Mouse (Mus musculus) heart, postnatal 25 days (tissue): ENCODE results near the gene Ccdc175. TPM values are rescaled to one million over a fixed set of nuclear protein-coding genes. Genes with fewer than 3 reads are reported as not detected.
A peak's percentile ranks its signal among the peaks of the same experiment; 100 is the strongest.

ENCODE experiments used
- DNase-seq: peaks from one replicate; pipeline ENCODE4 v3.0.0; 2022; ENCODE audit warnings: low spot score
- intact Hi-C: fragments of 180-260 bp; cut with DNase I; formaldehyde crosslinking; loops from one replicate; pipeline ENCODE4 v1.15.1; 2025
- total RNA-seq, 2 experiments: library from RNA; stranded (reverse); gene quantifications; 2 replicates each; pipeline ENCODE4 v1.2.3; 2021

Gene Ccdc175
- total RNA-seq, 2 experiments from 2014 or later = not detected

DNA sequence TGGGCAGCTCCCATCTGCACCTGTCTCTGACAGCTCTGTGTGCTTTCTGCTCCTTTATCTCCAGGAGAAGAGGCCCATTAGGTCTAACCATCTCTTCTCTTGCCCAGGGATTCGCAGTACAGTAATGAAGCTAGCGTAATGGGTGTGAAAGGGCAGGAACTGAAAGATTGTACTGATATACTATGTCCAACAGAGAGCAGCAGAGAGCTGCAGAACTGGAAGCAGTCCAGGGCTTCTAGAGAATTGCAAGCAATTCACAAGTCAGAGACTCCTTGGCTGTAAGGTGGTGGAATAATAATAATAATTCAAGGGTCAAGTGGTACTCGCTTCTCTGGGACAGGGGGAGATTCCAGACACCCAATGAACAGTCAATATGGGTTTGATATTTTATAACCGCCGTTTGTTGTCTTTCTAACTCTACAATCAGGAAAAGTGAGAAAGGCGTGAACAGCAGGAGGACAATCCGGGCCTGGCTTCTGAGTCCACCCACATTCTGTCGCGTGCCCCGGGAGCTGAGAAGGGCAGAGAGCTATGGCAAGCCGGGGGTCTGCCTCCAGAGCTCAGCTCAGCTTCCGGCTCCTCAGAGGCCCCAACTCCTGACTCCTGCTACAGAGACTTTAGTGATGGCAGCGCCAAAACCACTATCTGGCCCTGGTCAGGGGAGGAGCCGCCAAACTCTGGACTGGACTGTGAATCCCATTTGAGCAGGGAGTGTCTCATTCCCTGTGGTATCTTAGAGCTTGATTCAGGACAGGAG, 80.1 kb downstream of the Ccdc175 start:
- intact Hi-C loops = loop anchor here (2.0 to 5.0 kb wide), 2 partner anchors 138 to 322 kb away; no protein-coding TSS in a partner anchor
- DNase-seq = peak; percentile 37

DNA sequence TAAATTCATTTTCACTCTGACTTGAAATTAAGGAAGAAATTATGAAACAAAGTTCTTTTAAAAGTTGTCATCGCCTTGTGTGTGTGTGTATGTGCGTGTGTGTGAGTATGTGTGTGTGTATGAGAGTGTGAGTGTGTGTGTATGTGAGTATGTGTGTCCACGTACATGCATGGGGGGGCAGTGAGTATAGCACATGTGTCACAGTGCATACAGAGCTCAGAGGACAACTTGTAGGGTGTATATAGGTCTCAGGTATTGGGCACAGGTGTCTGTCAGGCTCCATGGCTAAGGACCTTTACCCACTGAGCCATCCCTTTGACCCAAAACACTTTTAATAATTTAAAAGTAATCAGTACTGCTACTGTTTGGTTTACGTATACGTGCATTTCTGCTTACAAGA, 80.8 kb downstream of the Ccdc175 start:
- no peak for DNase-seq
- intact Hi-C loops = loop anchor here (2.0 to 5.0 kb wide), 2 partner anchors 138 to 323 kb away; no protein-coding TSS in a partner anchor

DNA sequence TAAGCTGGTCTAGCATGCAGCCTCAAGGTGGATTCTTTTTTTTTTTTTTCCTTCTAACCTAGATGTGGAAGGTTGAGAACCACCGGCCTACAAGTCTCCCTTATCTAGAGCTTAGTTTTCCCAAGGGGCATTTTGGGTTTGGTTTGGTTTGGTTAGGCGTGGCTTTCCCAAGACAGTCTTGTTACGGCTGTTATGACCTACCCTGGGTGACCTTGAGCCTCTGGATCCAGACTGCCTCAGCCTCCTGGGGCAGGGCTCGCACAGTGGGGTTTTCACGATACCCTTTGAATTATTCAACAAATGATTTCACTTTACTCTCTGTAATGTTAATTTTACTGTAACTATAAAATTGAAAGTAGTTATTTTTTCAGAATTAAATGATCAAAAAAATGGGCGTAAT, 82.1 kb downstream of the Ccdc175 start:
- intact Hi-C loops = loop anchor here (5.0 kb wide), 1 partner anchor 140 kb away; no protein-coding TSS in a partner anchor
- DNase-seq = no peak

DNA sequence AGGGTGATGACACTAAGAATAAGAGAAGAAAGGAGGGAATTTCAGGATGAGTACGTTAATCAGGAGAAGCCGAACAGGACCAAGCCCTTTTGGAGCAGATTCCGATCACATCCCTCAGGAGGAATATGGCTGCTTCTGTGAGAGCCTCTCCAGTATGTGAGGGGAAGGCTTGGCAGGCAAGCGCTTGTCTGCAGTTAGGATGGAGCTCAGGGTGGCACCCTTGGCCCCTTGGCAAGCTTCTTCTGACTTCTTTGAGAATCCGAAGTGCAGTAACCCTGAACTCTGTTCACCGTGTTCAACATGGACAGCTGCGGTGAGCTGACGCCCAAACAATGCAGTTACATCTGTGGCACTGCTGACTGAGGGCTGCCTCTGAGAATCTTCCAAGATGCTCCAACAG, 87.9 kb downstream of the Ccdc175 start:
- no peak for DNase-seq
- intact Hi-C loops = no loop called here

DNA sequence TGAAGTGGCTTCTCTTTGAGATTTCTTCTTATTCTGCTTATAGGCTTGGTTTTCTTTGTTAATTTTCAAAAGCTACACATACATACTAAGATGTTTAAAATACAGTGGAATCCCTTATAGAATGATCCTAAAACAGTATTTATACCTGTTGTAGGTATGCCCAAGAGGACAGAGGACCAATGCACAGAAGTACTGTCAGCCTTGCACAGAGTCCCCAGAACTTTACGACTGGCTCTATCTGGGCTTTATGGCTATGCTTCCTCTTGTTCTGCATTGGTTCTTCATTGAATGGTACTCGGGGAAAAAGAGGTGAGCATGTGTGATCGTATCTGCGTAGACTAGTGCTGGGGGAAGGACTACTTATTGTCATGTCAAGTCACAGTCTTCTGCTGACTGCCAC, 95.0 kb downstream of the Ccdc175 start:
- DNase-seq = no peak

DNA sequence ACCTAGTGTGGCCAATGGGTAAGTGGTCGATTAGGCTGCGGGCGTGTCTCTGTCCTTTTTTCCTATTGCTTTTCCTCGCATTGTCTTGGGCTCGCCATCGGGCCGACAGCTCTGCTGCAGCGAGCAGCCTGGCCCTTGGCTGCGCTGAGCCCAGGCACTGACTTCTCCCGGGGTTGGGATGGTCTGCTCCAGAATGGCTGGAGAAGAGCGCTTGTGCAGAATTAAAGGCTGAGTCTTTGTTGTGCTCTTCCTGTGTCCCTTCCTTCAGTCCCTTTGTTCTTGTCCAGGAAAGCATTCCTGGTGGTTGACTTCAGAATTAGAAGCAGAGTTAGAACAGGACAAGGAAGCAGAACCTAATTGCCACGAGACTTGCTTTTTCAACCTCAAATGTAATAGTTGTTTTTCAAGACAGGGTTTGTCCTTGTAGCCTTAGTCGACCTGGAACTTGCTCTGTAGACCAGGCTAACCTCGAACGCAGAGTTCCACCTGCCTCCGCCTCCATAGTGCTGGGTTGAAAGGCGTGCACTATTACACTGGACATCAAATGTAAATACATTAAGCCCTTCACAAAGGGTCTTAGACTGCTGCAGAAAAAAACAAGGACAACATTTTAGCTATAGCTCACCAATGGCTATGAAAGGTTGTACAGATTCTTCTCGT, 98.5 kb downstream of the Ccdc175 start:
- DNase-seq = no peak
- intact Hi-C loops = loop anchor here (10.0 kb wide), 2 partner anchors 449 to 679 kb away; partner anchors contain the start of gene Pcnx4

More for the DNA sequence above, 95.0 kb downstream of the Ccdc175 start:
- intact Hi-C loops = loop anchor here (10.0 kb wide), 2 partner anchors 445 to 675 kb away; partner anchors contain the start of gene Pcnx4

DNA sequence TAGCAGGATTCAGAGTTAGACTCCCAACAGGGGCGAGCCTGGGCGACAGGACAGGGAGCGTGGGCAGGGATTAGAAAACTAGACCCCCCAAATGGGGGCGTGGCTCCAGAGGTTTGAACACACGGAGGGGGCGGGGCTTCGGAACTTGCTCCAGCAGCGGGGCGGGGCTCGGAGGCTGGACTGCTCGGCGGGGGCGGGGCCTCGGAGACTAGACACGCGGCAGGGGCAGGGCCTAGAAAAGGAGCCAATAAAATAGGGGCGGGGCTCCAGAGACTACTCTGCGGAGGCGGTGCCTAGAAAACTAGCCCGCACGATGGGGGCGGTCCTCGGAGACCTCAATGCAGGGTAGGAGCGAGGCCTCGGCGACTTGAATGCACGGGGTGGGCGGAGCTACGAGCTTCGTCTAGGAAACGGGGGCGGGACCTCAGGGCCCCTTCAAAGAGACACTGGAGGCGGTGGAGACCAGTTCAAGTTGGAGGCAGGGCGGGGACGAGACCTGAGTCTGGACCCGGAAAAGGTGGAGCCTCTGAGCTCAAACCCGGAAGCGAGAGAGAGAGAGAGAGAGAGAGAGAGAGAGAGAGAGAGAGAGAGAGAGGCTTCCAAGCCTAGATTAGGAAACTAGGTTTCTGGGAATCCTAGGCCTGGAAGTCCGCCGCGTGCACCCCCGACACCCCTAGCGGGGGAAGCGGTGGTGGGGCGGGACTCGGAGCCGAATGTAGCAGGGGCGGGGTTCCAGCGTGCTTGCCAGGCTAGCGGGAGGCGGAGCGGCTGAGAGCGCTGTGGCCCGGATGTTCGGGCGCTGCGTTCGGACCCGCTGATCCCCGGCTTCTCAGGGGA, 99.3 kb downstream of the Ccdc175 start, which contains the start of the genes L3hypdh and Jkamp:
Gene L3hypdh, minus strand, starts transcription at position 111 of the 837 bp plus-strand sequence.
Gene Jkamp, plus strand, starts transcription at position 261 of the 837 bp plus-strand sequence.
- DNase-seq = peak; percentile 99
- intact Hi-C loops = loop anchor here (10.0 kb wide), 2 partner anchors 449 to 679 kb away; partner anchors contain the start of gene Pcnx4

DNA sequence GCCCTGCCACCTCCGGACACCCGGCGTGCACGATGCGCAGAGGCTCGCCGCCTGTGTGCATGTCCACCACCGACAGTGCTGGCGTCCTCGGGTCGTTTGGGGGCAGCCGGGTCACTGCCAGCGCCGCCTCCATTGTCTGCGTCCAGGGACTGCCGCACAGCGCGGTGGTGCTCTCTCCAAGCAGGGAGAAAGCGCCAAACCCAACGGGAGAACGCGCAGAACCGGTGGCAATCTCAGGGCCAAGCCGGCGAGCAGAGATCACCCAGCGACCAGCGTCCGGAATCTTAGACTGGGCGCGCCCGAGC, 99.9 kb downstream of the Ccdc175 start:
- intact Hi-C loops = loop anchor here (10.0 kb wide), 2 partner anchors 450 to 680 kb away; partner anchors contain the start of gene Pcnx4
- no peak for DNase-seq

DNA sequence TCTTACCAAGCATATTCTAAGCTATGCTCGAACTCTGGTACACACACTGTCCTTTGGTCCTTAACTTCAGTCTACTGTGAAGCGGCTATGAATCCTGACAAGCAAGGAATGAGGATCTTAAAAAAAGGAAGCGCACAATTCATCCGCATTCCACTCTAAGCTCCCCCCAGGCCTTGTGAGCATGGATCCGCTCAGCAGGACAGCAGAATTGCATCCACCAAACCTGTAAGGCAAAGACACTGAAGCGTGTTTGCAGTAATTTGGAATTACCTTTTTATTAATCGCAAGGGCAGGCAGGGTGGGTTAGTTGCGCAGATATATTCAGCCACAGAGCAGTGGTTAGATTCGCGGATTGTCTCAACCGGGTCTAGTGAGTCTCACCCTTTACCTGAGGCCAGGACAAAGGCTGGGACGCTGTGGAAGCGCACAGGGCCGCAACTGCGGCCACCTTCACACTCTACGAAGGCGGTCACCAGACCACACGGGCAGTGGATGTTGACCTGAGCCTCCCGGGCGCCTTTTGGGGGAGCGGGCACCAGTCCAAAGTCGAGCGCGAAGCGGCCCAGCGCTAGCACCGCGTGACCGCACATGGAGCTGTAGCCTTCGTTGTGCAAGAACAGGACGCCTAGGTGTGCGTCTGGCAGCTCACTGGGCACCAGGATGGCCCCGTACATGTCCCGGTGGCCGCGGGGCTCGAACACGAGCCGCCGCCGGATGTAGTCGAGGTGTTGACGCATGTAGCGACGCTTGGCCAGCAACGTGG, 100.4 kb downstream of the Ccdc175 start:
- intact Hi-C loops = loop anchor here (10.0 kb wide), 2 partner anchors 450 to 680 kb away; partner anchors contain the start of gene Pcnx4
- peak; percentile 31 for DNase-seq

DNA sequence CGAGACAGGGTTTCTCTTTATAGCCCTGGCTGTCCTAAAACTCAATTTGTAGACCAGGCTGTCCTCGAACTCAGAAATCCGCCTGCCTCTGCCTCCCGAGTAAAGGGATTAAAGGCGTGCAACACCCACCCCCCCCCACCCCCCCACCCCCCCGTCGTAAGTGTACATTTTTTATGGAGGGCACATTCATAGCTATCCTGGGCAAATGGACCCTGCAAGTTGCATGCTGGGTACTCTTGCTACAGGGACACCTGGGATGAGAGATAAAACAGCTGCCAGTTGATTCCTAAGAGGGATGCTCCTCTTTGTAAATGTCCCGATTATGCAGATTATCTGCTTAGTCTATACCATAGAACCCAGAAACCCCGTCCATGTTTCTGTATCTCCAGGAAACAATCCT, 101.6 kb downstream of the Ccdc175 start:
- DNase-seq = no peak
- intact Hi-C loops = loop anchor here (10.0 kb wide), 2 partner anchors 452 to 682 kb away; partner anchors contain the start of gene Pcnx4

DNA sequence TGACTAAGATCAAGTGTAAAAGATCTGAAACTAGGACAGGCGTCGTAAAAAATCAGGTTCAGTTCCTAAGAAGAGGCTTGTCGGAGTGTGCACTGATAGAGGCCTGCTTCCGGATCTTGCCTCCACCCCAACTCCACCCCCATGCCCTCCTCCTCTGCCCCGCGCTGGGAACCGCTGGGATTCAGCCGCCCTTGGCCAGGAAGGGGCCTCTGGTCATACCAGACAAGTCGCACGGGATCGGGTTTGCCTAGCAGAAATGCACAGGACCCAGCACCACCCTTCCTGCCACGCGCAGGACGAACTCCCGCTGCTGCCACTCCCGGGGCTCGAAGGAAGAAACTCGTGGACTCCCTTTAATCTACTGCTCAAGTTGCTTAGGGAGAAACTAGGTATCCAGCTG, 102.5 kb downstream of the Ccdc175 start:
- intact Hi-C loops = loop anchor here (10.0 kb wide), 2 partner anchors 452 to 682 kb away; partner anchors contain the start of gene Pcnx4
- no peak for DNase-seq

DNA sequence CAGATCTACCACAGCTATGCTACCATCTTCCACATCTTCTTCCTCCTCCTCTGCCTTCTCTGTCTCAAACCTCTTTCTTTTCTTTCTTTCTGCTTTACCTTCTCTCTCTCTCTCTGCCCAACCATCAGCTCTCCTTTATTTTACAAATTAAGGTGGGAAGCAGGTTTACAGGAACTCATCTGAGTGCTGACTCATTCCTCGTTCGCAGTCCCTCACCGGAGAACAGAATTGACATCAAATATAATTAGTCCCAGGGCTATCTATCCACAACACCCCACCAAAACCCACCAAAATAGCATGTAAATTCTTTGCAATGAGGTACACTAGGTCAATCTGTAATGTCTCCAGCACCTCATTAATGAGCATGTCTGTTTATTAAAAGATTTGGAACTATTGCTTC, 102.9 kb downstream of the Ccdc175 start:
- no peak for DNase-seq
- intact Hi-C loops = loop anchor here (10.0 kb wide), 2 partner anchors 453 to 683 kb away; partner anchors contain the start of gene Pcnx4

DNA sequence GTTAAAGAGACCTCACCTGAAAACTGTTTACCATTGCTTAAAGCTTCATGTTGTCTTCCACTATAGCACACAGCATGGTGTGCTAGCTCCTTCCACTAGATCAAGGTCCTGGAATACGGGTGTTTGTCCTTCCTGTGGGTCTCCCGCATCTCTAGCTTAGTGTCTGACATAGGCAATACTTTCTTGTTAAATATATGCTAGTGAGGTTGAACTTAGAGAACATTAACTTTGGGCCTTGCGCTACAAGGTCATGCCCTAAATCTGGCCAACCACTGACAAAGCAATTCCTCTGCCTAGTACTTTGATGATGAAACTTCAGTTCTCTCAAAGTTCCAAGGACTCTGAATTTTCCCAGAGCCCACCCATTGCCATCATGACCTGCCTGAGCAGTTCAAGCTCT, 106.6 kb downstream of the Ccdc175 start:
- intact Hi-C loops = no loop called here
- DNase-seq = no peak

DNA sequence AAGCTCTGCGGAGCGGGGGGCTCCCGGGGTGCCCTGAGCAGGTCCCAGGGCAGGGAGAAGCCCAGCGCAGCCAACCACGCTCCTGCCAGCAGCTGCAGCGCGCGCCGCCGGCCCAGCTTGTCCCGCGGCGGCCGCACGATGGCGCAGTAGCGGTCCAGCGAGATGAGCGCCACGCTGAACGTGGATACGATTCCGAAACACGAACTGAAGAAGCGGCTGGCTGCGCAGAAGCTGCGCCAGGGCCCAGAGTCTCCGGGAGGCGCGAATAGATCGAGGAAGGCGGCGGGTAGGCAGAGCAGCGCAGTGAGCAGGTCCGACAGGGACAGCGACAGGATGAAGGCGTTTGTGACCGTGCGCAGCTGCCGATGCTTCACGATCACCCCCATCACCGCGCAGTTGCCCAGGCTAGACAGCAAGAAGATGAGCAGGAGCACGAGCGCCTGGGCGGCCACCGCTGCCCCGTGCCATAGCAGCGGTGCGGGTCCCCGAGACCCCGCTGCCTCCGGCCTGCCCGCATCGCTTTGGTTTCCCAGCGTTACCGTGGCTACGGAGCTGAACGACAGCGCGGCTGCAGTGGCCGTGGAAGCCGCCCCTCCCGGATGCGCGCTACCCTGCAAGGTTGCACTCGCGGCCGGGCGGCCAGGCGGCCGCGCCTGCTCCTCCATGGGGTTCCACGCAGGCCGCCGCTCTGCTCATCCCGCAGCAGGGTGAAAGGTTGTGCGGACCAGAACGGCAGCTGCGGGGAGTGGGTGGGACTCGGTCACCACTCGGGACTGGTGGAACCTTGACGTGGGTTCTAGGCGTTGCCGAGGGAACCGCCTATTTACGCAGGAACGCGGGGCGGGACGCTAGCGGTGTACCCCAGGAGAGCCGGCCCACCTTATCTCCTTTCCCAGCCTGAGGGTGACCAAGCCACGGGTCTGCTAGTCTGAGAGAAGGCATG, 114.2 kb downstream of the Ccdc175 start, which contains the start of gene Gpr135:
Gene Gpr135, minus strand, starts transcription at position 799 of the 943 bp plus-strand sequence.
- intact Hi-C loops = no loop called here
- peak; percentile 64 for DNase-seq

DNA sequence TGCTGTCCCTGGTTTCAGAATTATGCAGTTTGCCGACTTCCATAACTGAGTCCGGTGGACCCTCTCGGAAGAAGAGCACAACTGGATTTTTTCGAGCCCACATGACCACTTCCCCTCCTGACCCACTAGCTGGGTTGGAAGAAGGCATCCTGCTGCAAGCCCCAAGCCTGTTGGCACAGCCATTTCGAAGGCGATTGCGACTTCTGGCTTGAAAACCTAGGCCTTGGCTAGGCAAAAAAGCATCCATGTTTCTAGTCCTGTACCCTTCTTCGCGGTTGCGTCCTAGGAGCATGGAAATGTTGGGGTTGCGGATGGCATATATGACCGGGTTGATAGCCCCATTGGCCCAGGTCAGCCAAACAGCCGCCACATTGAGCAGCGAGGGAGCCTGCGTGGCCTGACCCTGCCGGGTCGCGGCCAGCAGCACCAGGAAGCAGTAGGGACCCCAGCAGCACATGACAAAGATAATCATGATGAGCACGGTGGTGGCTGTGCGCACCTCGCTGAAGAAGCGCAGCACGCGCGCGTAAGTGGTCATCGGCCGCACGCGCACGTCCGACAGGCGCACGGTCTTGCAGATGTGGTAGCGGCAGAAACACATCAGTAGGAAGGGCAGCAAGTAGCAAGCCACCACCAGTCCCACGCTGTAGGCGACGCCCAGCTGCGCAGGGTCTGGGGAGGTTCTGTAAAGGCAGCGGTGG, 115.1 kb downstream of the Ccdc175 start:
- intact Hi-C loops = no loop called here
- DNase-seq = no peak

DNA sequence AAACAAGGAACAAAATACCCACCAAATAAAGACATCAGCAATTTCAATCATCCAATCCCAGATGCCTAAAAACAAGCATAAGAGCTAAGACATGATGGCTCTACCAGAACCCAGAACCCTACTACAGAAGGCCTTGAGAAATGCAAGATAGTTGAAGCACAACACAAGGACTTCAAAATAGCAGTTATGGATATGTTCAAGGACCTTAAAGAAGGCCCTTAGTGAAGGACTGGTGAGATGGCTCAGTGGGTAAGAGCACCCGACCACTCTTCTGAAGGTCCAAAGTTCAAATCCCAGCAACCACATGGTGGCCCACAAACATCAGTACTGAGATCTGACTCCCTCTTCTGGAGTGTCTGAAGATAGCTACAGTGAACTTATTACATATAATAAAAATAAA, 127.0 kb downstream of the Ccdc175 start:
- DNase-seq = no peak
- intact Hi-C loops = no loop called here

DNA sequence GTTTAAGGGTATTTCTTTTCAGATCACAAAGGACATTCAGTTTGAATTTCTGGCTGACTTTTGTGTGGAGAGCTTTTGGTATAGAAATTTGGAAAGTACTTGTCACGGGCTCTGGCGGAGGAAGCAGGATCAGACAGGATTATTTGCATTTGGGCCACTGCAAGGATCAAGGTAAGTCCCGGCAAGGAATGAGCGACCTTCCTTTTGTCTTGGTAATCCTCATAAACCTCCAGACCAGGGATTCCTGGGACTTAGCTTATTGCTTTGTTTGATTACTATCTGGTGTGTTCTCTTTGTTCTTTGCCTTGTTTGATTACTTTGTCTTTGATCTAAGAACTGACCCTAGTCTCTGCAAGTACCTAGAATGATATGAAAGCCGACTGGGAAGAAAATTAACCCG, 131.0 kb downstream of the Ccdc175 start:
- DNase-seq = no peak
- intact Hi-C loops = no loop called here
